Mouse (Mus musculus) bone marrow, adult 2 months (tissue): ENCODE results near the gene Cd9.

Experiments used
- CTCF ChIP-seq: fragments of 200-500 bp; IDR thresholded peaks from 2 replicates; pipeline ENCODE4 v1.5.1; 2011; ENCODE audit warnings: low read length, control low read depth; ENCODE audit not compliant: control insufficient read depth, insufficient read depth
- POLR2A ChIP-seq: fragments of 200-500 bp; IDR thresholded peaks from 2 replicates; pipeline ENCODE4 v1.6.1; 2011; ENCODE audit warnings: low read depth, mild to moderate bottlenecking, control low read depth, low read length, borderline replicate concordance; ENCODE audit not compliant: control insufficient read depth

DNA sequence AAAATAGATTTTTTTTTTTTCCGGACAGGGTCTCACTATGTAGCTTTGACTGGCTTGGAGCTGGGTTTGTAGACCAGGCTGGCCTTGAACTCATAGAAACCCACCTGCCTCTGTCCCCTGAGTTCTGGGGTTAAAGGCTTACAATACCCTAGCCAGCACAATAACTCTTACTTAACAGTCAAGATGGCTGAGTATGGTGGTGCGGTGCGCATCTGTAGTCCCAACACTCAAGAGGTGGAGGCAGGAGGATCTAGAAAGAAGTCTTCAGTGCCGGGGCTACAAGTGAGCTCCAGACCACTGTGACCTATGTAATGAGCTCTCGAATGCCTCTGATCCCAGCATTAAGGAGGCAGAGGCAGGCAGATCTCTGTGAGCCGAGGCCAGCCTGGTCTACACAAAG, 82.9 kb downstream of the Cd9 start:
- TF ChIP-seq POLR2A (no peak), CTCF (no peak)
